20 mouse cellular contexts compared by ENCODE assay signal in the genomic region with DNA sequence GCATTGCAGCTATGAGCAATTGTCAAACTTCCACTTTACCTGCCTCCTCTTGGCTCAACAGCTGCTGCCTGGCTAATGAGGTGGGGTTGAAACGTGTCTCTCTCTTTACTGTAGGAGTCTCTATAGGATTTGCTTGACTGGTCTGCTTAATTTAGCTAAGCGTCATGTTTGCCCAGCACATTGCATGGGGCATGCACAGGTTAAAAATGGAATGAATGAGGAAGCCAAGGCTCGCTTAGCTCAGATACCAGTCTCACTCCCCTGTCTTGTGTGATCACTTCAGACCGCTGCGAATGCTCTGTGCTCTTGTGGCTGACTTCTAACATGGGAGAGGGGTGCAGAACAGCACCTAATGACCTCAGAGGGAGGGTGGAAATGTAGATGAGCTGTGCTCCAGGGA.
DNase-seq lines count a peak whose midpoint lies in the region; ATAC-seq and TF ChIP-seq lines count a peak whose summit lies in the region.
"Had no signal": no experiment of that assay in that cellular context is flagged by ENCODE, and none has a peak within 500 bp of the region (broad histone marks: within the 10 kb centered on the region; RNA-seq: fewer than 3 reads in every experiment).

No protein-coding gene starts in this region.

- DNase-seq in kidney, postnatal 0 days (ENCODE audit: low spot score), result peak; percentile 29
- no peak for DNase-seq in kidney, adult 8-10 months
- DNase-seq in B cell, adult 2 months, result peak; percentile 19 to 27
- no peak for DNase-seq in limb, embryonic 10.5 days (ENCODE audit: low spot score)
- no peak for DNase-seq in cerebellum, adult 11-12 months
- DNase-seq: adrenal gland, postnatal 10 days; cerebellum, adult 11 months; cerebellum, adult 9-10 months; cerebellum, postnatal 36 days; gastrocnemius, postnatal 10 days had no signal

- H3K4me1 ChIP-seq in hindbrain, embryonic 16.5 days (ENCODE audit: control insufficient read depth, insufficient read depth, low read depth, low read length), result no peaks in the 10 kb centered on the region; the same call in 1 of the 2 replicates
- peaks cover 13% of the 10 kb centered on the region for H3K4me1 ChIP-seq in hindbrain, embryonic 12.5 days
- no peaks in the 10 kb centered on the region for H3K4me1 ChIP-seq in kidney, postnatal 0 days (replicated peaks; ENCODE audit: insufficient read depth, low read length)
- H3K4me1 ChIP-seq in limb, embryonic 10.5 days, result peaks cover 59% of the 10 kb centered on the region
- H3K4me1 ChIP-seq in forebrain, embryonic 15.5 days, result 0 out of 2 replicates have a peak, but pooled peaks cover 2% of the 10 kb centered on the region

- H3K27ac ChIP-seq in hindbrain, embryonic 16.5 days (ENCODE audit: low read depth, low read length), result no peak overlapping the region
- H3K27ac ChIP-seq in hindbrain, embryonic 12.5 days, result no peak overlapping the region
- H3K27ac ChIP-seq in kidney, postnatal 0 days, result no peak overlapping the region
- peak overlapping the region; percentile 50; the same call in 1 of the 2 replicates for H3K27ac ChIP-seq in limb, embryonic 10.5 days
- H3K27ac ChIP-seq in forebrain, embryonic 15.5 days (replicated peaks), result no peak overlapping the region
- H3K27ac ChIP-seq: embryonic facial prominence, embryonic 15.5 days; hindbrain, embryonic 10.5 days; hindbrain, embryonic 15.5 days had no signal

- no peaks in the 10 kb centered on the region for H3K36me3 ChIP-seq in hindbrain, embryonic 16.5 days (ENCODE audit: control insufficient read depth, insufficient read depth, low read length)
- H3K36me3 ChIP-seq in hindbrain, embryonic 12.5 days, result no peaks in the 10 kb centered on the region
- H3K36me3 ChIP-seq in kidney, postnatal 0 days (ENCODE audit: insufficient read depth, low read length), result no peaks in the 10 kb centered on the region
- no peaks in the 10 kb centered on the region for H3K36me3 ChIP-seq in limb, embryonic 10.5 days
- no peaks in the 10 kb centered on the region for H3K36me3 ChIP-seq in forebrain, embryonic 15.5 days
- H3K36me3 ChIP-seq: embryonic facial prominence, embryonic 15.5 days; G1E; heart, embryonic 12.5 days; hindbrain, embryonic 10.5 days; hindbrain, embryonic 15.5 days had no signal

- no peak overlapping the region for H3K4me3 ChIP-seq in hindbrain, embryonic 16.5 days (ENCODE audit: low read length)
- no peak overlapping the region for H3K4me3 ChIP-seq in hindbrain, embryonic 12.5 days
- no peak overlapping the region for H3K4me3 ChIP-seq in kidney, postnatal 0 days (replicated peaks; ENCODE audit: low read depth, low read length)
- no peak overlapping the region for H3K4me3 ChIP-seq in limb, embryonic 10.5 days
- no peak overlapping the region for H3K4me3 ChIP-seq in forebrain, embryonic 15.5 days
- H3K4me3 ChIP-seq: embryonic facial prominence, embryonic 15.5 days; heart, embryonic 12.5 days; hindbrain, embryonic 10.5 days; hindbrain, embryonic 15.5 days had no signal

- no peak overlapping the region for H3K4me2 ChIP-seq in hindbrain, embryonic 16.5 days (ENCODE audit: low read length)
- no peak overlapping the region for H3K4me2 ChIP-seq in hindbrain, embryonic 12.5 days (replicated peaks)
- no peak overlapping the region for H3K4me2 ChIP-seq in kidney, postnatal 0 days (ENCODE audit: low read length)
- no peak overlapping the region for H3K4me2 ChIP-seq in forebrain, embryonic 15.5 days (replicated peaks)
- H3K4me2 ChIP-seq: embryonic facial prominence, embryonic 15.5 days; heart, embryonic 12.5 days; hindbrain, embryonic 15.5 days had no signal

- H3K27me3 ChIP-seq in hindbrain, embryonic 16.5 days (replicated peaks; ENCODE audit: control insufficient read depth, insufficient read depth, low read length), result no peaks in the 10 kb centered on the region
- no peaks in the 10 kb centered on the region for H3K27me3 ChIP-seq in hindbrain, embryonic 12.5 days
- no peaks in the 10 kb centered on the region for H3K27me3 ChIP-seq in kidney, postnatal 0 days (ENCODE audit: insufficient read depth, low read length)
- H3K27me3 ChIP-seq in limb, embryonic 10.5 days (ENCODE audit: low read depth, poor library complexity, severe bottlenecking), result no peaks in the 10 kb centered on the region
- no peaks in the 10 kb centered on the region for H3K27me3 ChIP-seq in forebrain, embryonic 15.5 days
- H3K27me3 ChIP-seq: embryonic facial prominence, embryonic 15.5 days; heart, embryonic 12.5 days; hindbrain, embryonic 15.5 days had no signal

- 0 out of 2 replicates have a peak, but pooled peaks have one; percentile 54 for ATAC-seq in hindbrain, embryonic 16.5 days
- no peak for ATAC-seq in hindbrain, embryonic 12.5 days (ENCODE audit: low FRiP score)
- peak; percentile 69; the same call in 1 of the 2 replicates for ATAC-seq in kidney, postnatal 0 days (replicated peaks; ENCODE audit: low FRiP score, low read depth)
- no peak for ATAC-seq in forebrain, embryonic 15.5 days (replicated peaks)
- ATAC-seq: forebrain, embryonic 16.5 days; inflammation-experienced regulatory T-cells, adult 6 months had no signal

- H3K9ac ChIP-seq in hindbrain, embryonic 16.5 days (ENCODE audit: low read depth, low read length), result no peak overlapping the region
- no peak overlapping the region for H3K9ac ChIP-seq in hindbrain, embryonic 12.5 days
- H3K9ac ChIP-seq in kidney, postnatal 0 days (ENCODE audit: low read depth, low read length), result no peak overlapping the region
- no peak overlapping the region for H3K9ac ChIP-seq in forebrain, embryonic 15.5 days (replicated peaks)
- H3K9ac ChIP-seq: embryonic facial prominence, embryonic 15.5 days; heart, embryonic 12.5 days; hindbrain, embryonic 15.5 days had no signal

- H3K9me3 ChIP-seq in hindbrain, embryonic 16.5 days (ENCODE audit: control insufficient read depth, low read length), result no peaks in the 10 kb centered on the region
- H3K9me3 ChIP-seq in hindbrain, embryonic 12.5 days (replicated peaks), result no peaks in the 10 kb centered on the region
- H3K9me3 ChIP-seq in kidney, postnatal 0 days (replicated peaks; ENCODE audit: low read length), result no peaks in the 10 kb centered on the region
- no peaks in the 10 kb centered on the region for H3K9me3 ChIP-seq in limb, embryonic 10.5 days (replicated peaks)
- H3K9me3 ChIP-seq in forebrain, embryonic 15.5 days, result no peaks in the 10 kb centered on the region
- H3K9me3 ChIP-seq: embryonic facial prominence, embryonic 15.5 days; heart, embryonic 12.5 days; hindbrain, embryonic 10.5 days; hindbrain, embryonic 15.5 days had no signal

- 70% methylated on average over 5 of the region's 5 CpGs for WGBS in hindbrain, embryonic 16.5 days
- 73% methylated on average over 5 of the region's 5 CpGs for WGBS in hindbrain, embryonic 12.5 days
- 45% methylated on average over 5 of the region's 5 CpGs for WGBS in kidney, postnatal 0 days
- WGBS in limb, embryonic 10.5 days, result 66% methylated on average over 5 of the region's 5 CpGs
- WGBS in forebrain, embryonic 15.5 days, result 68% methylated on average over 5 of the region's 5 CpGs

- no peak for TF ChIP-seq CTCF in kidney, postnatal 0 days (IDR thresholded peaks at IDR 0.05; ENCODE audit: low read depth)

Comparison
In these comparisons a context has a peak if more than half of its experiments do, and no peak if none do; other contexts are left out.
1. ATAC-seq: peak in hindbrain, embryonic 16.5 days (single experiment) and kidney, postnatal 0 days (single experiment); none in hindbrain, embryonic 12.5 days (single experiment) and forebrain, embryonic 15.5 days (single experiment).
2. DNase-seq: peak in kidney, postnatal 0 days (single experiment) and B cell, adult 2 months (2 of 2); none in kidney, adult 8-10 months (0 of 2), limb, embryonic 10.5 days (single experiment) and cerebellum, adult 11-12 months (single experiment).